ENCODE assay signal across 15 mouse cellular contexts in the genomic region with DNA sequence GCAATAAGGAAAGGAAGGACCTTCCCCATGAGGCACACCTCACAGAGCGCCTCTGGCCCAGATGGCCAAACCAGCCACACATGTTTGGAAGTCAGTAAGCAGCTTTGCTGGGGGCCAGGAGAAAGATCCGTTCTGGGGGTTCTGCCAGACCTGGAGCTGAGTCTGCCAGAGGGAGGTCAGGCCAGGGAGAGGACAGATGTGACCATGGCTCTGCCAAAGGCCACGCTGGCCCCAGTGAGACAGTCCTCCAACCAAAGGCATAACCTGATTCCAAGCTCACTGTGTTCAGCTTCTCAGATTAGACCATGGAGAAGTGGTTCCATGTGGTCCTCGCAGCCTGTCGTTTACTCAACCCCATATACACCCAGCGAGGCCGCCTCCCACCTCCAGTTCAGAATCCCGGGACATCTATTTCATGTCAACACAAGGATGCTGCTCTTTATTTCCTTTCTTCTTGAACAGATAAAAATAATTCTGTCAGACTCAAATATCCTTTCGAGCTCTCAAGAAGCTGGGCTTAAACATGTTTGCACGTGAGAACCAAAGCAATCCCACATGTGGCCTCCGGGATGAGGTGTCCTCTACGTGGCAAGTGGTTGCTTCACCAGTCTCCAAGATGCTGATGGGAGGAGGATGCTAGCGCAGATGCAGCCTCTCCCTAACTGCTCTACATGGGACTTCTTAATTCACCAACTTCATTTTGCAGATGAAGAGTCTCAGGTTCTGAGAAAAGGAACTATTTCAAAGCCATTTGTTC.
DNase-seq lines count a peak whose midpoint lies in the region; ATAC-seq and TF ChIP-seq lines count a peak whose summit lies in the region.
"Had no signal": no experiment of that assay in that cellular context is flagged by ENCODE, and none has a peak within 500 bp of the region (broad histone marks: within the 10 kb centered on the region; RNA-seq: fewer than 3 reads in every experiment).

No protein-coding gene starts in this region.

- no peak overlapping the region for H3K27ac ChIP-seq in limb, embryonic 14.5 days (replicated peaks; ENCODE audit: low read depth, low read length)
- H3K27ac ChIP-seq in limb, embryonic 10.5 days: no peak overlapping the region
- peak overlapping the region; percentile 66 for H3K27ac ChIP-seq in brown adipose tissue, adult 24 weeks (replicated peaks; ENCODE audit: low read depth, low read length)
- peak overlapping the region; percentile 1; the same call in 1 of the 2 replicates for H3K27ac ChIP-seq in limb, embryonic 15.5 days
- no peak overlapping the region for H3K27ac ChIP-seq in forebrain, embryonic 14.5 days (ENCODE audit: low read depth, low read length)
- H3K27ac ChIP-seq: forebrain, embryonic 13.5 days; heart, embryonic 15.5 days; lung, embryonic 15.5 days had no signal

- peaks cover 5% of the 10 kb centered on the region; the same call in 1 of the 2 replicates for H3K4me1 ChIP-seq in limb, embryonic 14.5 days (ENCODE audit: control insufficient read depth, insufficient read depth, low read length)
- peaks cover 10% of the 10 kb centered on the region for H3K4me1 ChIP-seq in limb, embryonic 10.5 days
- H3K4me1 ChIP-seq in brown adipose tissue, adult 24 weeks (ENCODE audit: control insufficient read depth, insufficient read depth, insufficient read length, low read length): peaks cover 4% of the 10 kb centered on the region; the same call in 1 of the 2 replicates
- no peaks in the 10 kb centered on the region for H3K4me1 ChIP-seq in limb, embryonic 15.5 days
- H3K4me1 ChIP-seq in forebrain, embryonic 14.5 days (ENCODE audit: control insufficient read depth, insufficient read depth, low read length): no peaks in the 10 kb centered on the region
- H3K4me1 ChIP-seq: forebrain, embryonic 13.5 days; heart, embryonic 15.5 days; lung, embryonic 15.5 days had no signal

- H3K4me2 ChIP-seq in limb, embryonic 14.5 days (replicated peaks; ENCODE audit: low read depth, low read length, severe bottlenecking): no peak overlapping the region
- no peak overlapping the region for H3K4me2 ChIP-seq in limb, embryonic 15.5 days
- no peak overlapping the region for H3K4me2 ChIP-seq in forebrain, embryonic 14.5 days (ENCODE audit: low read length)
- H3K4me2 ChIP-seq: forebrain, embryonic 13.5 days; heart, embryonic 15.5 days; lung, embryonic 15.5 days had no signal

- no peaks in the 10 kb centered on the region for H3K9me3 ChIP-seq in limb, embryonic 14.5 days (ENCODE audit: control insufficient read depth, low read length)
- peaks cover 3% of the 10 kb centered on the region; the same call in 1 of the 2 replicates for H3K9me3 ChIP-seq in limb, embryonic 10.5 days (replicated peaks)
- H3K9me3 ChIP-seq in limb, embryonic 15.5 days: no peaks in the 10 kb centered on the region
- H3K9me3 ChIP-seq in forebrain, embryonic 14.5 days (replicated peaks; ENCODE audit: control insufficient read depth, low read length): no peaks in the 10 kb centered on the region
- H3K9me3 ChIP-seq: forebrain, embryonic 13.5 days; heart, embryonic 15.5 days; lung, embryonic 15.5 days had no signal

- 71% methylated on average over 13 of the region's 13 CpGs for WGBS in limb, embryonic 14.5 days
- WGBS in limb, embryonic 10.5 days: 88% methylated on average over 13 of the region's 13 CpGs
- WGBS in limb, embryonic 15.5 days: 64% methylated on average over 13 of the region's 13 CpGs
- 92% methylated on average over 13 of the region's 13 CpGs for WGBS in forebrain, embryonic 14.5 days

- no peaks in the 10 kb centered on the region for H3K36me3 ChIP-seq in limb, embryonic 14.5 days (ENCODE audit: control insufficient read depth, insufficient read depth, low read length)
- no peaks in the 10 kb centered on the region for H3K36me3 ChIP-seq in limb, embryonic 10.5 days
- H3K36me3 ChIP-seq in limb, embryonic 15.5 days: no peaks in the 10 kb centered on the region
- H3K36me3 ChIP-seq in forebrain, embryonic 14.5 days (ENCODE audit: control insufficient read depth, insufficient read depth, low read length): no peaks in the 10 kb centered on the region
- H3K36me3 ChIP-seq: heart, embryonic 15.5 days; lung, embryonic 15.5 days had no signal

- no peak overlapping the region for H3K4me3 ChIP-seq in limb, embryonic 14.5 days (replicated peaks; ENCODE audit: low read length)
- no peak overlapping the region for H3K4me3 ChIP-seq in limb, embryonic 10.5 days
- no peak overlapping the region for H3K4me3 ChIP-seq in brown adipose tissue, adult 24 weeks (ENCODE audit: insufficient read depth, low read depth, low read length)
- no peak overlapping the region for H3K4me3 ChIP-seq in limb, embryonic 15.5 days
- H3K4me3 ChIP-seq in forebrain, embryonic 14.5 days (ENCODE audit: low read depth, low read length): no peak overlapping the region
- H3K4me3 ChIP-seq: forebrain, embryonic 13.5 days; heart, embryonic 15.5 days; lung, embryonic 15.5 days; myocyte had no signal

- TF ChIP-seq POLR2A in limb, embryonic 14.5 days (IDR thresholded peaks at IDR 0.05; ENCODE audit: borderline replicate concordance, extremely low read depth, insufficient read depth, insufficient read length): no peak

- DNase-seq in limb, embryonic 14.5 days (ENCODE audit: low spot score): peak; percentile 38
- DNase-seq in limb, embryonic 10.5 days (ENCODE audit: low spot score): no peak
- peak; percentile 71 for DNase-seq in gastrocnemius, postnatal 10 days
- no peak for DNase-seq in thymus, postnatal 14 days
- no peak for DNase-seq in forebrain, embryonic 14.5 days (ENCODE audit: low spot score)
- DNase-seq in right cerebral cortex, adult 18-20 months: no peak
- DNase-seq: cerebellum, adult 18-20 months; liver; thymus, adult 18-20 months had no signal

- no peaks in the 10 kb centered on the region for H3K27me3 ChIP-seq in limb, embryonic 14.5 days (ENCODE audit: control insufficient read depth, insufficient read depth, low read length)
- H3K27me3 ChIP-seq in limb, embryonic 10.5 days (ENCODE audit: low read depth, poor library complexity, severe bottlenecking): no peaks in the 10 kb centered on the region
- H3K27me3 ChIP-seq in limb, embryonic 15.5 days: no peaks in the 10 kb centered on the region
- H3K27me3 ChIP-seq in forebrain, embryonic 14.5 days (replicated peaks; ENCODE audit: control insufficient read depth, insufficient read depth, low read length): no peaks in the 10 kb centered on the region
- H3K27me3 ChIP-seq: forebrain, embryonic 13.5 days; heart, embryonic 15.5 days; lung, embryonic 15.5 days had no signal

- H3K9ac ChIP-seq in limb, embryonic 14.5 days (ENCODE audit: low read depth, low read length, severe bottlenecking): no peak overlapping the region
- H3K9ac ChIP-seq in limb, embryonic 15.5 days: no peak overlapping the region
- no peak overlapping the region for H3K9ac ChIP-seq in forebrain, embryonic 14.5 days (ENCODE audit: low read length)
- H3K9ac ChIP-seq: forebrain, embryonic 13.5 days; heart, embryonic 15.5 days; lung, embryonic 15.5 days had no signal

- ATAC-seq in limb, embryonic 14.5 days (ENCODE audit: low FRiP score, low read depth): peak; percentile 15; the same call in 1 of the 2 replicates
- no peak for ATAC-seq in limb, embryonic 15.5 days (ENCODE audit: insufficient number of reproducible peaks, low FRiP score, low TSS enrichment, low read depth)
- ATAC-seq in forebrain, embryonic 14.5 days: no peak
- ATAC-seq: forebrain, embryonic 13.5 days had no signal

Comparison
In these comparisons a context has a peak if more than half of its experiments do, and no peak if none do; other contexts are left out.
1. DNase-seq: peak in limb, embryonic 14.5 days (single experiment) and gastrocnemius, postnatal 10 days (single experiment); none in limb, embryonic 10.5 days (single experiment), thymus, postnatal 14 days (single experiment), forebrain, embryonic 14.5 days (single experiment) and right cerebral cortex, adult 18-20 months (single experiment).
2. H3K27ac ChIP-seq: peak in brown adipose tissue, adult 24 weeks (single experiment) and limb, embryonic 15.5 days (single experiment); none in limb, embryonic 14.5 days (single experiment), limb, embryonic 10.5 days (single experiment) and forebrain, embryonic 14.5 days (single experiment).